Mouse (Mus musculus) heart, embryonic 14.5 days (tissue): Measurements from ENCODE around the gene Polm. TPM values are rescaled to one million over a fixed set of nuclear protein-coding genes. Genes with fewer than 3 reads are reported as not detected.
A peak's percentile ranks its signal among the peaks of the same experiment; 100 is the strongest.

Experiments
- ATAC-seq: fragments of 200-750 bp; cut with Nextera tagmentation; 2 replicates; pipeline ENCODE4 v1.8.0; 2017; ENCODE audit warnings: low read depth, moderate TSS enrichment; ENCODE audit not compliant: insufficient number of reproducible peaks, insufficient read depth, low FRiP score
- H3K27ac ChIP-seq, 2 experiments: fragments of 200-500 bp in 1 of 2; fragments of 300-500 bp in 1 of 2; sonication (generic) in 1 of 2; replicated peaks in 1 of 2; 2 replicates each; pipeline ENCODE4 v1.5.1; 2012 to 2014; ENCODE audit warnings: low read depth in 2 of 2, low read length in 2 of 2, control low read depth in 1 of 2, mild to moderate bottlenecking in 1 of 2, mixed read lengths in 1 of 2; ENCODE audit not compliant: control insufficient read depth in 1 of 2, insufficient read depth in 1 of 2
- H3K27me3 ChIP-seq: fragments of 300-500 bp; sonication (generic); 2 replicates; pipeline ENCODE4 v1.6.1; 2014; ENCODE audit warnings: mild to moderate bottlenecking, low read length, control low read depth; ENCODE audit not compliant: control insufficient read depth, insufficient read depth
- H3K36me3 ChIP-seq: fragments of 300-500 bp; sonication (generic); 2 replicates; pipeline ENCODE4 v1.6.1; 2014; ENCODE audit warnings: mild to moderate bottlenecking, control low read depth, low read length, mixed read lengths; ENCODE audit not compliant: control insufficient read depth, insufficient read depth
- H3K4me1 ChIP-seq, 2 experiments: fragments of 200-500 bp in 1 of 2; fragments of 300-500 bp in 1 of 2; sonication (generic) in 1 of 2; 2 replicates each; pipeline ENCODE4 v1.6.1; 2012 to 2014; ENCODE audit warnings: low read length in 2 of 2, control low read depth in 1 of 2, mixed read lengths in 1 of 2; ENCODE audit not compliant: control insufficient read depth in 2 of 2, insufficient read depth in 2 of 2
- H3K4me2 ChIP-seq: fragments of 300-500 bp; sonication (generic); 2 replicates; pipeline ENCODE4 v1.6.1; 2014; ENCODE audit warnings: mild to moderate bottlenecking, low read length
- H3K4me3 ChIP-seq, 2 experiments: fragments of 200-500 bp in 1 of 2; fragments of 300-500 bp in 1 of 2; sonication (generic) in 1 of 2; 2 replicates each; pipeline ENCODE4 v1.5.1; 2012 to 2014; ENCODE audit warnings: low read length in 2 of 2, mild to moderate bottlenecking in 2 of 2, control low read depth in 1 of 2, low read depth in 1 of 2, moderate library complexity in 1 of 2; ENCODE audit not compliant: control insufficient read depth in 1 of 2, insufficient read depth in 1 of 2
- H3K9ac ChIP-seq: fragments of 300-500 bp; sonication (generic); 2 replicates; pipeline ENCODE4 v1.6.1; 2014; ENCODE audit warnings: mild to moderate bottlenecking, low read length
- H3K9me3 ChIP-seq: fragments of 300-500 bp; sonication (generic); 2 replicates; pipeline ENCODE4 v1.6.1; 2016; ENCODE audit warnings: low read length, control low read depth; ENCODE audit not compliant: control insufficient read depth
- WGBS: fragments of 180-500 bp; shearing (Covaris S2); extraction: QIAGEN DNeasy Blood & Tissue Kit; methylation state at CpG from one replicate; pipeline ENCODE4 v1.1.7; 2014; 5-methylcytosine and 5-hydroxymethylcytosine counted together
- polyA plus RNA-seq: library from polyadenylated mRNA; unstranded; fragments of >200 nt; fragmentation: Nextera tagmentation; extraction: Ambion mirVana; gene quantifications from 2 replicates; pipeline ENCODE4 v1.2.1, GENCODE M21; 2014

Gene Polm
- polyA plus RNA-seq, 1 experiment from 2014 or later: 5.6 TPM

GRCm38 (mm10) chr11:5846639-5847345 lies 9.0 kb upstream of the Polm start:
- H3K4me1 ChIP-seq: peaks cover 23 to 26% of the 10 kb centered on the region in 2 experiments
- peaks cover 11% of the 10 kb centered on the region for H3K9me3 ChIP-seq
- H3K27ac ChIP-seq: peak overlapping the region; percentile 46 to 57
- no peaks in the 10 kb centered on the region for H3K27me3 ChIP-seq
- H3K36me3 ChIP-seq: no peaks in the 10 kb centered on the region
- H3K4me2 ChIP-seq: no peak overlapping the region
- no peak overlapping the region for H3K9ac ChIP-seq
- ATAC-seq: no peak
- no peak overlapping the region for H3K4me3 ChIP-seq
- WGBS: 38% methylated on average over 7 of the region's 7 CpGs

- H3K36me3 ChIP-seq: no peaks in the 10 kb centered on the region
- no peak overlapping the region for H3K27ac ChIP-seq
- no peak overlapping the region for H3K4me2 ChIP-seq
- H3K4me1 ChIP-seq: peaks cover 0 to 8% of the 10 kb centered on the region in 2 experiments; a peak in 2 of 4 replicates
- no peak overlapping the region for H3K9ac ChIP-seq
- H3K27me3 ChIP-seq: no peaks in the 10 kb centered on the region
- H3K9me3 ChIP-seq: peaks cover 13% of the 10 kb centered on the region
- ATAC-seq: no peak
- WGBS: 82% methylated on average over 3 of the region's 3 CpGs
- H3K4me3 ChIP-seq: no peak overlapping the region
Observed at GRCm38 (mm10) chr11:5843131-5843530, 5.3 kb upstream of the Polm start.

- Histone ChIP-seq H3K27me3 (no peaks in the 10 kb centered on the region), H3K27ac (no peak overlapping the region), H3K4me2 (no peak overlapping the region), H3K4me3 (no peak overlapping the region), H3K4me1 (peaks cover 4 to 5% of the 10 kb centered on the region in 2 experiments; a peak in 2 of 4 replicates), H3K36me3 (no peaks in the 10 kb centered on the region), H3K9me3 (peaks cover 8% of the 10 kb centered on the region), H3K9ac (no peak overlapping the region)
- WGBS: 94% methylated on average over 2 of the region's 2 CpGs
- no peak for ATAC-seq
Observed at GRCm38 (mm10) chr11:5841751-5842150, 3.9 kb upstream of the Polm start.

GRCm38 (mm10) chr11:5840346-5840745 lies 2.5 kb upstream of the Polm start:
- H3K4me1 ChIP-seq: peaks cover 0 to 8% of the 10 kb centered on the region in 2 experiments; a peak in 2 of 4 replicates
- peaks cover 8% of the 10 kb centered on the region for H3K9me3 ChIP-seq
- no peak overlapping the region for H3K4me2 ChIP-seq
- no peaks in the 10 kb centered on the region for H3K27me3 ChIP-seq
- WGBS: 82% methylated on average over 7 of the region's 7 CpGs
- no peak overlapping the region for H3K9ac ChIP-seq
- no peak overlapping the region for H3K27ac ChIP-seq
- ATAC-seq: no peak
- peaks cover 1% of the 10 kb centered on the region; the same call in 1 of the 2 replicates for H3K36me3 ChIP-seq
- H3K4me3 ChIP-seq: no peak overlapping the region

- no peak overlapping the region for H3K9ac ChIP-seq
- WGBS: 37% methylated on average over 1 of the region's 1 CpGs
Observed at GRCm38 (mm10) chr11:5836126-5836525, 1.7 kb downstream of the Polm start.

GRCm38 (mm10) chr11:5835057-5835456 lies 2.8 kb downstream of the Polm start:
- Histone ChIP-seq H3K4me1 (peaks cover 3 to 14% of the 10 kb centered on the region in 2 experiments; a peak in 3 of 4 replicates), H3K36me3 (peaks cover 47% of the 10 kb centered on the region), H3K4me3 (no peak overlapping the region), H3K27me3 (no peaks in the 10 kb centered on the region), H3K9ac (no peak overlapping the region), H3K27ac (no peak overlapping the region), H3K9me3 (no peaks in the 10 kb centered on the region), H3K4me2 (no peak overlapping the region)
- 84% methylated on average over 7 of the region's 7 CpGs for WGBS
- no peak for ATAC-seq

More at GRCm38 (mm10) chr11:5836126-5836525, 1.7 kb downstream of the Polm start:
- H3K27ac ChIP-seq: no peak overlapping the region
- peaks cover 39% of the 10 kb centered on the region for H3K36me3 ChIP-seq
- H3K4me3 ChIP-seq: no peak overlapping the region
- peaks cover 0 to 8% of the 10 kb centered on the region in 2 experiments; a peak in 3 of 4 replicates for H3K4me1 ChIP-seq
- no peak for ATAC-seq
- no peak overlapping the region for H3K4me2 ChIP-seq
- no peaks in the 10 kb centered on the region for H3K27me3 ChIP-seq
- H3K9me3 ChIP-seq: 0 out of 2 replicates have a peak, but pooled peaks cover 2% of the 10 kb centered on the region

- Histone ChIP-seq H3K4me3 (no peak overlapping the region), H3K4me2 (no peak overlapping the region), H3K27me3 (no peaks in the 10 kb centered on the region), H3K36me3 (peaks cover 51% of the 10 kb centered on the region), H3K9me3 (no peaks in the 10 kb centered on the region), H3K9ac (no peak overlapping the region), H3K27ac (no peak overlapping the region), H3K4me1 (peaks cover 3 to 14% of the 10 kb centered on the region in 2 experiments; a peak in 3 of 4 replicates)
- no peak for ATAC-seq
- WGBS: 76% methylated on average over 9 of the region's 9 CpGs
Observed at GRCm38 (mm10) chr11:5834506-5834905, 3.3 kb downstream of the Polm start.
